In genomic region chr4:138480962-138481361, GRCm38 (mm10) we compare ENCODE assay signal across 21 mouse cellular contexts. TPM values are rescaled to one million over a fixed set of nuclear protein-coding genes. Genes with fewer than 3 reads are reported as not detected.
DNase-seq lines count a peak whose midpoint lies in the region; ATAC-seq and TF ChIP-seq lines count a peak whose summit lies in the region.
"Had no signal": no experiment of that assay in that cellular context is flagged by ENCODE, and none has a peak within 500 bp of the region (broad histone marks: within the 10 kb centered on the region; RNA-seq: fewer than 3 reads in every experiment).

No protein-coding gene starts in this region.

- no peak for ATAC-seq in kidney, embryonic 15.5 days (replicated peaks; ENCODE audit: low FRiP score)
- no peak; the same call in 1 of the 2 replicates for ATAC-seq in lung, postnatal 0 days
- ATAC-seq: activated CD4-positive, CD25-positive, alpha-beta regulatory T cell, adult 4 months; forebrain, embryonic 16.5 days; Patski had no signal

- H3K36me3 ChIP-seq in kidney, embryonic 15.5 days: no peaks in the 10 kb centered on the region
- H3K36me3 ChIP-seq in lung, postnatal 0 days (ENCODE audit: insufficient read depth, low read length): no peaks in the 10 kb centered on the region
- H3K36me3 ChIP-seq in forebrain, embryonic 10.5 days (replicated peaks): no peaks in the 10 kb centered on the region
- H3K36me3 ChIP-seq: embryonic facial prominence, embryonic 12.5 days; forebrain, embryonic 12.5 days; heart, embryonic 10.5 days had no signal

- intact Hi-C loops in left cerebral cortex, adult 2 months (cut with DNase I): no loop called here

- no peak overlapping the region for H3K9ac ChIP-seq in kidney, embryonic 15.5 days
- H3K9ac ChIP-seq in lung, postnatal 0 days (replicated peaks; ENCODE audit: low read depth): no peak overlapping the region
- H3K9ac ChIP-seq: embryonic facial prominence, embryonic 12.5 days; forebrain, embryonic 12.5 days had no signal

- H3K4me3 ChIP-seq in kidney, embryonic 15.5 days (replicated peaks): no peak overlapping the region
- no peak overlapping the region for H3K4me3 ChIP-seq in left cerebral cortex, adult 2 months
- no peak overlapping the region for H3K4me3 ChIP-seq in lung, postnatal 0 days (ENCODE audit: low read depth, low read length)
- H3K4me3 ChIP-seq in lung, adult 2 months (replicated peaks; ENCODE audit: extremely low read depth, low read depth, low read length): no peak overlapping the region
- no peak overlapping the region for H3K4me3 ChIP-seq in forebrain, embryonic 10.5 days
- H3K4me3 ChIP-seq: embryonic facial prominence, embryonic 12.5 days; forebrain, embryonic 12.5 days; heart, embryonic 10.5 days had no signal

- 16% methylated on average over 9 of the region's 9 CpGs for WGBS in kidney, embryonic 15.5 days
- WGBS in lung, postnatal 0 days: 23% methylated on average over 9 of the region's 9 CpGs
- 17% methylated on average over 9 of the region's 9 CpGs for whole genome bisulfite sequencing in lung, adult 2 months
- 73% methylated on average over 9 of the region's 9 CpGs for WGBS in forebrain, embryonic 10.5 days

- 0 out of 2 replicates have a peak overlapping the region, but pooled peaks have one; percentile 3 for H3K4me2 ChIP-seq in kidney, embryonic 15.5 days
- no peak overlapping the region for H3K4me2 ChIP-seq in lung, postnatal 0 days (replicated peaks; ENCODE audit: low read depth, low read length)
- H3K4me2 ChIP-seq: embryonic facial prominence, embryonic 12.5 days; forebrain, embryonic 12.5 days had no signal

- H3K9me3 ChIP-seq in kidney, embryonic 15.5 days (replicated peaks): no peaks in the 10 kb centered on the region
- H3K9me3 ChIP-seq in lung, postnatal 0 days (ENCODE audit: low read length): no peaks in the 10 kb centered on the region
- H3K9me3 ChIP-seq in forebrain, embryonic 10.5 days: no peaks in the 10 kb centered on the region
- H3K9me3 ChIP-seq: embryonic facial prominence, embryonic 12.5 days; forebrain, embryonic 12.5 days; heart, embryonic 10.5 days had no signal

- peaks cover 42% of the 10 kb centered on the region for H3K4me1 ChIP-seq in kidney, embryonic 15.5 days
- peaks cover 7% of the 10 kb centered on the region for H3K4me1 ChIP-seq in lung, postnatal 0 days (ENCODE audit: insufficient read depth, low read depth, low read length)
- H3K4me1 ChIP-seq in lung, adult 2 months (ENCODE audit: control insufficient read depth, insufficient read depth, low read length): peaks cover 2% of the 10 kb centered on the region; the same call in 1 of the 2 replicates
- 0 out of 2 replicates have a peak, but pooled peaks cover 6% of the 10 kb centered on the region for H3K4me1 ChIP-seq in forebrain, embryonic 10.5 days
- H3K4me1 ChIP-seq: embryonic facial prominence, embryonic 12.5 days; forebrain, embryonic 12.5 days had no signal

- H3K27ac ChIP-seq in kidney, embryonic 15.5 days: peak overlapping the region; percentile 81
- peak overlapping the region; percentile 81; the same call in 1 of the 2 replicates for H3K27ac ChIP-seq in left cerebral cortex, adult 2 months
- H3K27ac ChIP-seq in lung, postnatal 0 days (ENCODE audit: low read length): no peak overlapping the region
- no peak overlapping the region for H3K27ac ChIP-seq in forebrain, embryonic 10.5 days
- H3K27ac ChIP-seq: embryonic facial prominence, embryonic 12.5 days; forebrain, embryonic 12.5 days; heart, embryonic 10.5 days had no signal

- DNase-seq in kidney, adult 11 months: no peak
- DNase-seq in left cerebral cortex, adult 2 months (ENCODE audit: extremely low spot score in 1 of 2, low spot score in 2 of 2): no peak
- DNase-seq in left cerebral cortex, adult 18-20 months (ENCODE audit: low spot score in 2 of 2): no peak
- peak; percentile 37 for DNase-seq in lung, postnatal 0 days (ENCODE audit: low spot score)
- DNase-seq in lung, adult 2 months: no peak
- no peak for DNase-seq in forebrain, embryonic 10.5 days (ENCODE audit: extremely low spot score, low spot score)
- DNase-seq: adrenal gland, postnatal 14 days; cerebellum, adult 11-12 months; cerebellum, adult 9-10 months; cerebellum, postnatal 25 days; gastrocnemius, postnatal 10 days; heart, adult 18-20 months; heart, postnatal 10 days; heart, postnatal 4 days had no signal

- no peak for TF ChIP-seq CTCF in left cerebral cortex, adult 2 months (IDR thresholded peaks at IDR 0.05)
- TF ChIP-seq CTCF in lung, postnatal 0 days (IDR thresholded peaks at IDR 0.05): no peak
- no peak for TF ChIP-seq CTCF in lung, adult 2 months (IDR thresholded peaks at IDR 0.05; ENCODE audit: insufficient read depth, low read length)

- TF ChIP-seq EP300 in lung, postnatal 0 days (IDR thresholded peaks at IDR 0.05): peak; percentile 57

- no peaks in the 10 kb centered on the region for H3K27me3 ChIP-seq in kidney, embryonic 15.5 days
- no peaks in the 10 kb centered on the region for H3K27me3 ChIP-seq in lung, postnatal 0 days (replicated peaks; ENCODE audit: insufficient read depth, low read length)
- peaks cover 17% of the 10 kb centered on the region; the same call in 1 of the 2 replicates for H3K27me3 ChIP-seq in forebrain, embryonic 10.5 days (ENCODE audit: poor library complexity, severe bottlenecking)
- H3K27me3 ChIP-seq: Patski had no signal

- no peak for TF ChIP-seq POLR2A in lung, adult 2 months (IDR thresholded peaks at IDR 0.05; ENCODE audit: borderline replicate concordance, extremely low read depth, low read depth, low read length)

RNA-seq across cellular contexts. Expression of gene Camk2n1, which starts 26.8 kb away (rescaled TPM):
- polyA plus RNA-seq in kidney, embryonic 15.5 days (2015; fragmentation: Nextera tagmentation; extraction: Ambion mirVana): 7.6 and 8.3 TPM in 2 replicates
- total RNA-seq in left cerebral cortex, adult 2 months (2021): 1,000 to 10,000 TPM; 1,332 to 1,386 TPM
- 1,000 to 10,000 TPM; 1,197 to 1,322 TPM for total RNA-seq in left cerebral cortex, adult 18-20 months (2021)
- 10.9 and 12.7 TPM in 2 replicates for polyA plus RNA-seq in lung, postnatal 0 days (2015; fragmentation: Nextera tagmentation; extraction: Ambion mirVana)
- 21.7 and 26.9 TPM in 2 replicates for polyA plus RNA-seq in lung, adult 2 months (2012; rRNA removed)
- polyA plus RNA-seq in forebrain, embryonic 10.5 days (2016; fragmentation: Nextera tagmentation; extraction: Ambion mirVana): 0.96 and 0.98 TPM in 2 replicates

RNA-seq across cellular contexts. Expression of gene Mul1, which starts 46.5 kb away (rescaled TPM):
- polyA plus RNA-seq in kidney, embryonic 15.5 days (2015; fragmentation: Nextera tagmentation; extraction: Ambion mirVana): 21.6 and 23.8 TPM in 2 replicates
- 10 to 100 TPM; 63.0 to 65.1 TPM for total RNA-seq in left cerebral cortex, adult 2 months (2021)
- 10 to 100 TPM; 70.8 to 72.3 TPM for total RNA-seq in left cerebral cortex, adult 18-20 months (2021)
- polyA plus RNA-seq in lung, postnatal 0 days (2015; fragmentation: Nextera tagmentation; extraction: Ambion mirVana): 12.3 and 13.1 TPM in 2 replicates
- 15.2 and 16.5 TPM in 2 replicates for polyA plus RNA-seq in lung, adult 2 months (2012; rRNA removed)
- 21.2 and 22.7 TPM in 2 replicates for polyA plus RNA-seq in forebrain, embryonic 10.5 days (2016; fragmentation: Nextera tagmentation; extraction: Ambion mirVana)

Comparison
In these comparisons a context has a peak if more than half of its experiments do, and no peak if none do; other contexts are left out.
1. H3K27ac ChIP-seq: peak in kidney, embryonic 15.5 days (single experiment) and left cerebral cortex, adult 2 months (single experiment); none in lung, postnatal 0 days (single experiment) and forebrain, embryonic 10.5 days (single experiment).